ENCODE assay signal across 27 mouse cellular contexts in the genomic region with DNA sequence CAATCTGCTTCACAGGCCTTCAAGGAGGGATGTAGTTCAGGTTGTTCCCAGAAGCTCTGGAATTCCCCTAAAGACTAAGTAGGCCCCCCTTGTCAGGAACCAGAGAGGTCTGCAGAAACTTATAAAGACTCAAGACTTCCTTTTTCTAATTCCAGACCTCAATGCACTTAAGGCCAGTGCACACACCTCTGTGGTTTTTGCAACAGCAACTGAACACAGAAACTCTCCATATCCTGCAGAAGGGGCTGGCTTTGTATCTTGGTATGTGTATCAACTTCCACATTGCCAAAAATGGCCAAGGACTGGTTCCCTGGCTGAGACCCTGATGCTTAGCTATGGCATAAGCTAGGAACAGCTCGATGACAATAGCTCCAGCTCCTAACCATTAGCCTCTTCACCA. TPM values are rescaled to one million over a fixed set of nuclear protein-coding genes. Genes with fewer than 3 reads are reported as not detected.
DNase-seq lines count a peak whose midpoint lies in the region; ATAC-seq and TF ChIP-seq lines count a peak whose summit lies in the region.
"Had no signal": no experiment of that assay in that cellular context is flagged by ENCODE, and none has a peak within 500 bp of the region (broad histone marks: within the 10 kb centered on the region; RNA-seq: fewer than 3 reads in every experiment).

No protein-coding gene starts in this region.

- H3K4me3 ChIP-seq in spleen, adult 2 months (ENCODE audit: extremely low read depth, insufficient read depth, insufficient read length) = no peak overlapping the region
- no peak overlapping the region for H3K4me3 ChIP-seq in CH12.LX (replicated peaks in 1 of 3; ENCODE audit: low read depth in 2 of 3, low read length in 2 of 3, poor library complexity in 1 of 3)
- H3K4me3 ChIP-seq: embryonic facial prominence, embryonic 10.5 days; embryonic facial prominence, embryonic 13.5 days; erythroblast, embryonic 14.5 days; forebrain, embryonic 12.5 days; forebrain, embryonic 15.5 days; heart, adult 2 months; heart, embryonic 10.5 days; heart, embryonic 13.5 days; hindbrain, embryonic 10.5 days; hindbrain, embryonic 13.5 days had no signal

- H3K9me3 ChIP-seq in CH12.LX (replicated peaks; ENCODE audit: low read length) = peaks cover 24% of the 10 kb centered on the region
- H3K9me3 ChIP-seq: embryonic facial prominence, embryonic 13.5 days; forebrain, embryonic 12.5 days; forebrain, embryonic 15.5 days; heart, embryonic 10.5 days; heart, embryonic 13.5 days; hindbrain, embryonic 10.5 days; hindbrain, embryonic 13.5 days had no signal

- no peak for TF ChIP-seq EP300 in CH12.LX (IDR thresholded peaks at IDR 0.05; ENCODE audit: low read length)

- H3K9ac ChIP-seq in CH12.LX (ENCODE audit: insufficient read depth, low read depth) = no peak overlapping the region
- H3K9ac ChIP-seq: embryonic facial prominence, embryonic 13.5 days; forebrain, embryonic 12.5 days; forebrain, embryonic 15.5 days; heart, embryonic 13.5 days; hindbrain, embryonic 13.5 days had no signal

- DNase-seq in spleen, adult 2 months (ENCODE audit: low read depth in 1 of 2, low spot score in 2 of 2) = no peak
- DNase-seq in spleen, adult 18-20 months = no peak
- no peak for DNase-seq in CH12.LX (ENCODE audit: extremely low read depth)
- no peak for DNase-seq in heart, postnatal 10 days
- no peak for DNase-seq in layer of hippocampus, adult 9-11 months
- DNase-seq in kidney, postnatal 25 days = no peak
- DNase-seq: adrenal gland, postnatal 10 days; adrenal gland, postnatal 36 days; cerebellum, adult 2 months; cerebellum, adult 9-11 months; cerebellum, postnatal 25 days; embryo, embryonic 11 days; gastrocnemius, postnatal 25 days; heart, adult 2 months had no signal

- intact Hi-C loops in heart, postnatal 10 days (cut with DNase I) = no loop called here

- H3K79me2 ChIP-seq in CH12.LX (replicated peaks; ENCODE audit: control insufficient read depth, extremely low read depth, insufficient read depth, poor library complexity, severe bottlenecking) = peaks cover 85% of the 10 kb centered on the region

- TF ChIP-seq CTCF in spleen, adult 2 months (IDR thresholded peaks at IDR 0.05; ENCODE audit: extremely low read depth, insufficient read depth, insufficient read length, insufficient replicate concordance) = no peak
- TF ChIP-seq CTCF in CH12.LX (conservative IDR thresholded peaks at IDR 0.05 in 1 of 2, IDR thresholded peaks at IDR 0.05 in 1 of 2; ENCODE audit: low read depth in 2 of 2, low read length in 2 of 2) = no peak

- H3K27ac ChIP-seq in spleen, adult 2 months (ENCODE audit: insufficient read depth, low read length) = peak overlapping the region; percentile 19
- peak overlapping the region; percentile 46; the same call in 1 of the 2 replicates for H3K27ac ChIP-seq in CH12.LX (ENCODE audit: insufficient read depth, low read depth)
- H3K27ac ChIP-seq: embryonic facial prominence, embryonic 10.5 days; embryonic facial prominence, embryonic 13.5 days; forebrain, embryonic 12.5 days; forebrain, embryonic 15.5 days; heart, adult 2 months; heart, embryonic 10.5 days; heart, embryonic 13.5 days; hindbrain, embryonic 10.5 days; hindbrain, embryonic 13.5 days had no signal

- H3K4me2 ChIP-seq in CH12.LX (ENCODE audit: insufficient read depth, low read depth, poor library complexity, severe bottlenecking) = peak overlapping the region; percentile 23; the same call in 1 of the 2 replicates
- H3K4me2 ChIP-seq: embryonic facial prominence, embryonic 13.5 days; forebrain, embryonic 12.5 days; forebrain, embryonic 15.5 days; heart, embryonic 13.5 days; hindbrain, embryonic 13.5 days had no signal

- 23% methylated on average over 1 of the region's 1 CpGs for WGBS in spleen, adult 2 months

- H3K27me3 ChIP-seq in spleen, adult 2 months (ENCODE audit: control insufficient read depth, insufficient read depth, low read length) = no peaks in the 10 kb centered on the region
- H3K27me3 ChIP-seq in CH12.LX (replicated peaks) = no peaks in the 10 kb centered on the region
- H3K27me3 ChIP-seq: embryonic facial prominence, embryonic 13.5 days; forebrain, embryonic 12.5 days; forebrain, embryonic 15.5 days had no signal

- peaks cover 26% of the 10 kb centered on the region; the same call in 1 of the 2 replicates for H3K4me1 ChIP-seq in spleen, adult 2 months (ENCODE audit: control insufficient read depth, insufficient read depth, insufficient read length)
- H3K4me1 ChIP-seq in CH12.LX (ENCODE audit: control insufficient read depth in 1 of 2, insufficient read depth in 2 of 2) = peaks cover 34 to 73% of the 10 kb centered on the region in 2 experiments
- H3K4me1 ChIP-seq: embryonic facial prominence, embryonic 10.5 days; embryonic facial prominence, embryonic 13.5 days; forebrain, embryonic 12.5 days; forebrain, embryonic 15.5 days; heart, embryonic 10.5 days; heart, embryonic 13.5 days; hindbrain, embryonic 13.5 days had no signal

- dilution Hi-C loops in CH12.LX (cut with MboI; ENCODE audit: extremely low pct_ligation_motif_present, extremely low pct_unique_long_range_greater_than_20kb, low sequenced_read_pairs) = no loop called here

- no peak for TF ChIP-seq RAD21 in CH12.LX (IDR thresholded peaks at IDR 0.05; ENCODE audit: low read depth, low read length)

- no peak for TF ChIP-seq POLR2A in spleen, adult 2 months (IDR thresholded peaks at IDR 0.05; ENCODE audit: low read depth, low read length)
- no peak for TF ChIP-seq POLR2A in CH12.LX (IDR thresholded peaks at IDR 0.05; ENCODE audit: low read depth, low read length)

- H3K36me3 ChIP-seq in spleen, adult 2 months (ENCODE audit: control insufficient read depth, insufficient read depth, low read length) = peaks cover 11% of the 10 kb centered on the region
- H3K36me3 ChIP-seq in CH12.LX (replicated peaks in 1 of 2; ENCODE audit: control insufficient read depth in 1 of 2, insufficient read depth in 1 of 2, low read length in 1 of 2) = peaks cover 51 to 95% of the 10 kb centered on the region in 2 experiments
- H3K36me3 ChIP-seq: embryonic facial prominence, embryonic 10.5 days; embryonic facial prominence, embryonic 13.5 days; forebrain, embryonic 12.5 days; forebrain, embryonic 15.5 days; heart, embryonic 10.5 days; heart, embryonic 13.5 days; hindbrain, embryonic 10.5 days; hindbrain, embryonic 13.5 days had no signal

- in situ Hi-C loops in CH12.LX (cut with MboI; ENCODE audit: low pct_ligation_motif_present, low pct_unique_long_range_greater_than_20kb, low sequenced_read_pairs) = no loop called here

- ATAC-seq in hematopoietic stem cell, adult 5-6 weeks (replicated peaks in 1 of 2; ENCODE audit: insufficient read depth in 1 of 2, low FRiP score in 2 of 2, low TSS enrichment in 1 of 2, low read depth in 1 of 2, poor library complexity in 2 of 2, severe bottlenecking in 2 of 2) = peak; percentile 64 to 70
- ATAC-seq: activated CD4-positive, CD25-positive, alpha-beta regulatory T cell, adult 4 months; CD4-positive, CD25-positive, alpha-beta regulatory T cell, adult 4 months; forebrain, embryonic 15.5 days; hindbrain, embryonic 16.5 days had no signal

TF ChIP-seq in CH12.LX, 34 proteins besides CTCF, POLR2A, EP300 and RAD21:
- TF ChIP-seq RCOR1 (conservative IDR thresholded peaks at IDR 0.05; ENCODE audit: low read depth, low read length) (no peak), MAZ (IDR thresholded peaks at IDR 0.05; ENCODE audit: low read depth, low read length) (no peak), BHLHE40 (IDR thresholded peaks at IDR 0.05; ENCODE audit: low read depth, low read length) (no peak), IRF4 (IDR thresholded peaks at IDR 0.05; ENCODE audit: low read depth, low read length) (0 out of 2 replicates have a peak, but pooled peaks have one; percentile 19), TBP (conservative IDR thresholded peaks at IDR 0.05; ENCODE audit: low read depth, low read length) (no peak), MAFK (IDR thresholded peaks at IDR 0.05; ENCODE audit: insufficient replicate concordance, low read length) (no peak)

RNA-seq across cellular contexts. Expression of a gene that starts 13.4 kb away (rescaled TPM):
- 87.5 and 92.6 TPM in 2 replicates for polyA plus RNA-seq in spleen, adult 2 months (2012; rRNA removed)
- 140 and 146 TPM in 2 replicates for total RNA-seq in CH12.LX (2012; rRNA removed)
- 54.0 and 56.0 TPM in 2 replicates for total RNA-seq in CH12.LX (2014; rRNA removed)
- 102 and 115 TPM in 2 replicates for polyA plus RNA-seq in CH12.LX (2012; ENCODE audit: insufficient read length, low read depth)
- 58.7 and 94.4 TPM in 2 replicates for total RNA-seq in hematopoietic stem cell, adult 5-6 weeks (2017)
- 1 to 10 TPM; 1.5 to 2.1 TPM for total RNA-seq in heart, postnatal 10 days (2021)

RNA-seq across cellular contexts. Expression of a gene that starts 41.9 kb away (rescaled TPM):
- 11.1 and 13.4 TPM in 2 replicates for polyA plus RNA-seq in spleen, adult 2 months (2012; rRNA removed)
- 0.17 and 0.42 TPM in 2 replicates for total RNA-seq in CH12.LX (2012; rRNA removed)
- total RNA-seq in CH12.LX (2014; rRNA removed) = 0.12 and 0.39 TPM in 2 replicates
- 0.29 TPM in 1 of 2 replicates, not detected in the other for polyA plus RNA-seq in CH12.LX (2012; ENCODE audit: insufficient read length, low read depth)
- 0.50 TPM in 1 of 2 replicates, not detected in the other for total RNA-seq in hematopoietic stem cell, adult 5-6 weeks (2017)
- total RNA-seq in heart, postnatal 10 days (2021) = 1 to 10 TPM; 1.4 TPM
- polyA plus RNA-seq: CD4-positive, CD25-positive, alpha-beta regulatory T cell, adult 4 months had no signal

Comparison
In these comparisons a context has a peak if more than half of its experiments do, and no peak if none do; other contexts are left out.
1. RNA of a gene that starts 13.4 kb away (total RNA-seq): 54.0 to 146 TPM in CH12.LX and 58.7 to 94.4 TPM in hematopoietic stem cell, adult 5-6 weeks; 1.5 to 2.1 TPM in heart, postnatal 10 days; every median in the first group is over 10 times any median in the second.